8 mouse cellular contexts compared by ENCODE assay signal in the genomic region with DNA sequence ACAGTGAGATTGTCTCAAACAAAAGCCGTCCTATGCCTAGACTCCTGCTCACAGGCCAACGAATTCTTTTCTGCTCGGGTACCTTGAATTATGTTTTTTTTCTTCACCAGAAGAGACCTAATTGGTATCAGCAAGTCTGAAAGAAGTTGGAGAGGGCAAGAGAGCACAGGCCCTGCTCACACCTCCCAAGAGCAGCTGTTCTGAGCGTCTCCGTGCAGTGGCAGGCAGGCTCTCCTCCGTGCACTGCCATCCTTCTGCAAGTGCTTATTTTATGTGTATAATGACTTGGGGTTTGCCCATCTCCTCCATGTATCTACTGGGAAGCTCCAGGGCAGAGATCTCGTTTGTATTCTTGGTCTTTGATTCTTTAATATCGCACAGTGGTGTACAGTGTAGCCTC. TPM values are rescaled to one million over a fixed set of nuclear protein-coding genes. Genes with fewer than 3 reads are reported as not detected.
DNase-seq lines count a peak whose midpoint lies in the region; ATAC-seq and TF ChIP-seq lines count a peak whose summit lies in the region.
"Had no signal": no experiment of that assay in that cellular context is flagged by ENCODE, and none has a peak within 500 bp of the region (broad histone marks: within the 10 kb centered on the region; RNA-seq: fewer than 3 reads in every experiment).

No protein-coding gene starts in this region.

- no peak overlapping the region for H3K4me3 ChIP-seq in hindbrain, embryonic 15.5 days
- no peak overlapping the region for H3K4me3 ChIP-seq in hindbrain, embryonic 12.5 days
- no peak overlapping the region; the same call in 1 of the 2 replicates for H3K4me3 ChIP-seq in spleen, adult 2 months (ENCODE audit: extremely low read depth, insufficient read depth, insufficient read length)
- H3K4me3 ChIP-seq in limb, embryonic 13.5 days = no peak overlapping the region
- H3K4me3 ChIP-seq in small intestine, adult 2 months (ENCODE audit: low read depth, low read length) = peak overlapping the region; percentile 15; the same call in 1 of the 2 replicates

- H3K9me3 ChIP-seq in hindbrain, embryonic 15.5 days = no peaks in the 10 kb centered on the region
- H3K9me3 ChIP-seq in hindbrain, embryonic 12.5 days (replicated peaks) = no peaks in the 10 kb centered on the region
- no peaks in the 10 kb centered on the region for H3K9me3 ChIP-seq in limb, embryonic 13.5 days

- no peak for TF ChIP-seq CTCF in spleen, adult 2 months (IDR thresholded peaks at IDR 0.05; ENCODE audit: extremely low read depth, insufficient read depth, insufficient read length, insufficient replicate concordance)
- no peak for TF ChIP-seq CTCF in small intestine, adult 2 months (IDR thresholded peaks at IDR 0.05; ENCODE audit: extremely low read depth, insufficient read length, insufficient replicate concordance, low read depth, low read length)

- no peak for ATAC-seq in hindbrain, embryonic 15.5 days (ENCODE audit: low FRiP score, low read depth)
- no peak for ATAC-seq in hindbrain, embryonic 12.5 days (ENCODE audit: low FRiP score)
- ATAC-seq in limb, embryonic 13.5 days (ENCODE audit: low FRiP score, low read depth) = no peak

- no peak overlapping the region for H3K9ac ChIP-seq in hindbrain, embryonic 15.5 days
- no peak overlapping the region for H3K9ac ChIP-seq in hindbrain, embryonic 12.5 days
- peak overlapping the region; percentile 10; the same call in 1 of the 2 replicates for H3K9ac ChIP-seq in limb, embryonic 13.5 days

- H3K36me3 ChIP-seq in hindbrain, embryonic 15.5 days = no peaks in the 10 kb centered on the region
- no peaks in the 10 kb centered on the region for H3K36me3 ChIP-seq in hindbrain, embryonic 12.5 days
- H3K36me3 ChIP-seq in spleen, adult 2 months (ENCODE audit: control insufficient read depth, insufficient read depth, low read length) = peaks cover 3% of the 10 kb centered on the region; the same call in 1 of the 2 replicates
- no peaks in the 10 kb centered on the region for H3K36me3 ChIP-seq in limb, embryonic 13.5 days
- H3K36me3 ChIP-seq in small intestine, adult 2 months (ENCODE audit: control insufficient read depth, insufficient read depth, low read length) = no peaks in the 10 kb centered on the region

- TF ChIP-seq POLR2A in spleen, adult 2 months (IDR thresholded peaks at IDR 0.05; ENCODE audit: low read depth, low read length) = no peak
- TF ChIP-seq POLR2A in small intestine, adult 2 months (IDR thresholded peaks at IDR 0.05; ENCODE audit: low read depth, low read length) = no peak

- peaks cover 38% of the 10 kb centered on the region for H3K4me1 ChIP-seq in hindbrain, embryonic 15.5 days (replicated peaks)
- H3K4me1 ChIP-seq in hindbrain, embryonic 12.5 days = peaks cover 30% of the 10 kb centered on the region
- peaks cover 27% of the 10 kb centered on the region; the same call in 1 of the 2 replicates for H3K4me1 ChIP-seq in spleen, adult 2 months (ENCODE audit: control insufficient read depth, insufficient read depth, insufficient read length)
- peaks cover 61% of the 10 kb centered on the region for H3K4me1 ChIP-seq in limb, embryonic 13.5 days
- peaks cover 43% of the 10 kb centered on the region for H3K4me1 ChIP-seq in small intestine, adult 2 months (ENCODE audit: control insufficient read depth, insufficient read depth, insufficient read length, low read length)

- no peaks in the 10 kb centered on the region for H3K27me3 ChIP-seq in hindbrain, embryonic 15.5 days
- H3K27me3 ChIP-seq in hindbrain, embryonic 12.5 days = no peaks in the 10 kb centered on the region
- H3K27me3 ChIP-seq in spleen, adult 2 months (ENCODE audit: control insufficient read depth, insufficient read depth, low read length) = no peaks in the 10 kb centered on the region
- no peaks in the 10 kb centered on the region for H3K27me3 ChIP-seq in limb, embryonic 13.5 days
- H3K27me3 ChIP-seq in small intestine, adult 2 months (ENCODE audit: control insufficient read depth, insufficient read depth, low read length) = no peaks in the 10 kb centered on the region

- DNase-seq in spleen, adult 2 months (ENCODE audit: low read depth in 1 of 2, low spot score in 2 of 2) = no peak
- DNase-seq in spleen, postnatal 4 days (ENCODE audit: low spot score in 2 of 2) = no peak
- no peak for DNase-seq in cerebellum, adult 18-20 months
- DNase-seq: adrenal gland, adult 8-10 months had no signal

- 70% methylated on average over 8 of the region's 8 CpGs for WGBS in hindbrain, embryonic 15.5 days
- WGBS in hindbrain, embryonic 12.5 days = 83% methylated on average over 8 of the region's 8 CpGs
- WGBS in spleen, adult 2 months = 67% methylated on average over 8 of the region's 8 CpGs
- 70% methylated on average over 8 of the region's 8 CpGs for WGBS in limb, embryonic 13.5 days
- 61% methylated on average over 8 of the region's 8 CpGs for WGBS in small intestine, adult 2 months

- H3K27ac ChIP-seq in hindbrain, embryonic 15.5 days (replicated peaks) = no peak overlapping the region
- no peak overlapping the region for H3K27ac ChIP-seq in hindbrain, embryonic 12.5 days
- peak overlapping the region; percentile 54 for H3K27ac ChIP-seq in spleen, adult 2 months (ENCODE audit: insufficient read depth, low read length)
- H3K27ac ChIP-seq in limb, embryonic 13.5 days = no peak overlapping the region
- H3K27ac ChIP-seq in small intestine, adult 2 months (ENCODE audit: insufficient read depth, low read depth, low read length) = peak overlapping the region; percentile 73

- H3K4me2 ChIP-seq in hindbrain, embryonic 15.5 days = peak overlapping the region; percentile 9; the same call in 1 of the 2 replicates
- no peak overlapping the region for H3K4me2 ChIP-seq in hindbrain, embryonic 12.5 days (replicated peaks)
- H3K4me2 ChIP-seq in limb, embryonic 13.5 days (replicated peaks) = no peak overlapping the region

RNA-seq across cellular contexts. Expression of a gene that starts 2.8 kb away (rescaled TPM):
- 99.6 and 99.8 TPM in 2 replicates for polyA plus RNA-seq in hindbrain, embryonic 15.5 days (2015; fragmentation: Nextera tagmentation; extraction: Ambion mirVana)
- polyA plus RNA-seq in hindbrain, embryonic 12.5 days (2016; fragmentation: Nextera tagmentation; extraction: Ambion mirVana) = 62.1 and 63.3 TPM in 2 replicates
- 9.3 and 13.1 TPM in 2 replicates for polyA plus RNA-seq in spleen, adult 2 months (2012; rRNA removed)
- 45.9 and 46.4 TPM in 2 replicates for polyA plus RNA-seq in limb, embryonic 13.5 days (2015; fragmentation: Nextera tagmentation; extraction: Ambion mirVana)
- polyA plus RNA-seq in small intestine, adult 2 months (2012; rRNA removed) = 21.5 and 21.6 TPM in 2 replicates

RNA-seq across cellular contexts. Expression of a gene that starts 2.9 kb away (rescaled TPM):
- polyA plus RNA-seq in hindbrain, embryonic 15.5 days (2015; fragmentation: Nextera tagmentation; extraction: Ambion mirVana) = 10.2 and 11.3 TPM in 2 replicates
- 23.7 and 25.2 TPM in 2 replicates for polyA plus RNA-seq in hindbrain, embryonic 12.5 days (2016; fragmentation: Nextera tagmentation; extraction: Ambion mirVana)
- 68.0 and 83.6 TPM in 2 replicates for polyA plus RNA-seq in spleen, adult 2 months (2012; rRNA removed)
- polyA plus RNA-seq in limb, embryonic 13.5 days (2015; fragmentation: Nextera tagmentation; extraction: Ambion mirVana) = 20.9 and 23.2 TPM in 2 replicates
- 24.7 and 69.8 TPM in 2 replicates for polyA plus RNA-seq in small intestine, adult 2 months (2012; rRNA removed)

Comparison
In these comparisons a context has a peak if more than half of its experiments do, and no peak if none do; other contexts are left out.
1. H3K27ac ChIP-seq: peak in spleen, adult 2 months (single experiment) and small intestine, adult 2 months (single experiment); none in hindbrain, embryonic 15.5 days (single experiment), hindbrain, embryonic 12.5 days (single experiment) and limb, embryonic 13.5 days (single experiment).